Mouse (Mus musculus) testis, adult 2 months (tissue): Measurements from ENCODE around the gene Thap11. TPM values are rescaled to one million over a fixed set of nuclear protein-coding genes. Genes with fewer than 3 reads are reported as not detected.
A peak's percentile ranks its signal among the peaks of the same experiment; 100 is the strongest.

Experiments
- H3K27ac ChIP-seq: fragments of 200-500 bp; 2 replicates; pipeline ENCODE4 v1.5.1; 2012; ENCODE audit warnings: low read depth, low read length; ENCODE audit not compliant: control insufficient read depth, insufficient read depth
- H3K27me3 ChIP-seq: fragments of 200-500 bp; 2 replicates; pipeline ENCODE4 v1.6.1; 2012; ENCODE audit warnings: mild to moderate bottlenecking, low read length, moderate library complexity; ENCODE audit not compliant: control insufficient read depth, insufficient read depth
- H3K36me3 ChIP-seq: fragments of 200-500 bp; 2 replicates; pipeline ENCODE4 v1.6.1; 2012; ENCODE audit warnings: mild to moderate bottlenecking, low read length; ENCODE audit not compliant: control insufficient read depth, insufficient read depth
- H3K4me1 ChIP-seq: fragments of 200-500 bp; 2 replicates; pipeline ENCODE4 v1.6.1; 2012; ENCODE audit warnings: low read length; ENCODE audit not compliant: control insufficient read depth, insufficient read depth
- H3K4me3 ChIP-seq: fragments of 200-500 bp; 2 replicates; pipeline ENCODE4 v1.5.1; 2012; ENCODE audit warnings: low read depth, mild to moderate bottlenecking, low read length, moderate library complexity, mixed read lengths; ENCODE audit not compliant: control insufficient read depth
- CTCF ChIP-seq: fragments of 200-500 bp; IDR thresholded peaks from 2 replicates; pipeline ENCODE4 v1.5.1; 2012; ENCODE audit warnings: low read depth, mild to moderate bottlenecking, inconsistent platforms, low read length, moderate library complexity; ENCODE audit not compliant: control insufficient read depth, insufficient read depth, insufficient replicate concordance
- POLR2A ChIP-seq: fragments of 200-500 bp; IDR thresholded peaks from 2 replicates; pipeline ENCODE4 v1.6.1; 2012; ENCODE audit warnings: low read depth, mild to moderate bottlenecking, inconsistent platforms, low read length, moderate library complexity; ENCODE audit not compliant: control insufficient read depth
- polyA plus RNA-seq: library from polyadenylated mRNA; depleted of rRNA; stranded (reverse); fragments of >200 nt; gene quantifications from 2 replicates; pipeline ENCODE4 v1.2.3, GENCODE M21; 2012

Thap11 gene
- polyA plus RNA-seq, 1 experiment, result 13.1 TPM

DNA sequence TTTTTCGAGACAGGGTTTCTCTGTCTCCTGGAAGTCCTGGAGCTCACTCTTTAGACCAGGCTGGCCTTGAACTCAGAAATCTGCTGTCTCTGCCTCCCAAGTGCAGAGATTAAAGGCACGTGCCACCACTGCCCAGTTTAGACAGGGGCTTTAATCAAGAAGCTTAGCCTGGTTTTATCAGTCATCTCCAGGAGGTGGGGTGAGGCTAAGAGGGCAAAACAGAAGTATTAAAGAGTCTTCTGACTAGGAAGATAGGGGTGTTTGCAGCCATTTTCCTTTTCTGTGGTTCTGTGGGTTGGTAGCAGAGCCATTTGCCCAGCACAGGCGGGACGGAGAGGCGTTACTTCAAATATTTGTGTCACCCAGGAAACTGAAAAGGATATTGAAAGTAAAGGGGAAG, 4.4 kb downstream of the Thap11 start:
- no peaks in the 10 kb centered on the region for H3K27me3 ChIP-seq
- no peak overlapping the region for H3K4me3 ChIP-seq
- no peaks in the 10 kb centered on the region for H3K36me3 ChIP-seq
- H3K27ac ChIP-seq, result no peak overlapping the region
- TF ChIP-seq CTCF (no peak), POLR2A (no peak)
- H3K4me1 ChIP-seq, result peaks cover 9% of the 10 kb centered on the region

GRCm38 (mm10) chr8:105860143-105860981, 5.4 kb downstream of the Thap11 start, which contains the start of gene Nutf2:
Gene Nutf2 (plus strand): TSS chr8:105860580.
- H3K4me3 ChIP-seq, result peak within 1 kb of the TSS; percentile 88
- no peaks in the 10 kb centered on the region for H3K36me3 ChIP-seq
- H3K27ac ChIP-seq, result peak within 1 kb of the TSS; percentile 87
- peaks cover 8% of the 10 kb centered on the region for H3K4me1 ChIP-seq
- TF ChIP-seq CTCF (no peak), POLR2A (peak; percentile 71)
- H3K27me3 ChIP-seq, result no peaks in the 10 kb centered on the region

DNA sequence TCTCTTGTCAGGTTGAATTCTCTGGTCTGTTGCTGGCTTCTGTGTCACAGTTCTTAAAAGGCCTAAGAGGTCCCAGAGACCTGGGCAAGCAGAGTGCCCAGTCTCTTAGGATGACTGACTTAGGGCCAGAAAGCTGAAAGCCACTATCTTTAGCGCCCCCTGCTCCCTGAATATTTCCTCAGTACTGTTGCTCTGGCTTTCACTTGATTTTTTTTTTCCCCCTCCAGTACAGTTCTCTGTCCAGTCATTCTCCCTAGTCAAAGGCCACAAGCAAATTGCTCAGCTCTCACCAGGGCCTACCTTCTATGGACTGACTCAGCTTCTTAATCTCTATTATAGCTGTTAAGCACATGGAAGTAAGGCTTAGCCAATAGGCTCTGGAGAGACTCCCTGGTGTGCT, 7.0 kb downstream of the Thap11 start:
- TF ChIP-seq POLR2A (no peak), CTCF (no peak)
- Histone ChIP-seq H3K4me3 (no peak overlapping the region), H3K4me1 (peaks cover 2% of the 10 kb centered on the region), H3K27me3 (no peaks in the 10 kb centered on the region), H3K27ac (no peak overlapping the region), H3K36me3 (no peaks in the 10 kb centered on the region)

GRCm38 (mm10) chr8:105866364-105867029, 11.6 kb downstream of the Thap11 start:
- Histone ChIP-seq H3K4me3 (no peak overlapping the region), H3K36me3 (no peaks in the 10 kb centered on the region; the same call in 1 of the 2 replicates), H3K27ac (no peak overlapping the region), H3K4me1 (no peaks in the 10 kb centered on the region; the same call in 1 of the 2 replicates), H3K27me3 (no peaks in the 10 kb centered on the region)
- TF ChIP-seq POLR2A (no peak), CTCF (no peak)

DNA sequence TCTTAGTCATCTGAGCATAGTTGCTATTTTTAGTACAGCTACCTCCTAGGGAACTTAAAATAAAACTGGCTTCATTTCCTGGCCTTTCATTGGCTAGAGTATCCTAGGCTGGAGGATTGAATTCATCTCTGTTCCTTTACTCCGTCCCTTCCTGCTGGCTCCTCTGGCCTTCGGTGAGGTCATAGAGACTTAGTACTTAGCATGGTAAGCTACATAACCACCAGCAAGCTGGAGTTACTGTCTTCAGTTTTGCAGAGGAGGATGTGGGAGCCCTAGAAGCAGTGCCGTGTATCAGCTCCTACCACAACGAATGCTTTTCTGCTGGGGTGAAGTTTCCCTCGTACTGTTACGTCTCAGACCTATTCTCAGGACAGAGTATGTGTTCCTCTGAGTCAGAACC, 19.4 kb downstream of the Thap11 start:
- no peaks in the 10 kb centered on the region for H3K4me1 ChIP-seq
- H3K4me3 ChIP-seq, result no peak overlapping the region
- no peaks in the 10 kb centered on the region for H3K27me3 ChIP-seq
- 0 out of 2 replicates have a peak overlapping the region, but pooled peaks have one; percentile 17 for H3K27ac ChIP-seq
- TF ChIP-seq CTCF (no peak), POLR2A (no peak)
- H3K36me3 ChIP-seq, result no peaks in the 10 kb centered on the region; the same call in 1 of the 2 replicates

GRCm38 (mm10) chr8:105880754-105881520, 26.0 kb downstream of the Thap11 start, which contains the start of gene Edc4:
Gene Edc4 (plus strand): TSS chr8:105880881.
- H3K27ac ChIP-seq, result peak within 1 kb of the TSS; percentile 99
- H3K4me3 ChIP-seq, result peak within 1 kb of the TSS; percentile 100
- H3K4me1 ChIP-seq, result peaks cover 9% of the 10 kb centered on the region
- peaks cover 8% of the 10 kb centered on the region for H3K36me3 ChIP-seq
- no peaks in the 10 kb centered on the region for H3K27me3 ChIP-seq
- TF ChIP-seq POLR2A (peak; percentile 91), CTCF (no peak)
